Mouse (Mus musculus): Measurements from ENCODE around the gene Prkag3. TPM values are rescaled to one million over a fixed set of nuclear protein-coding genes. Genes with fewer than 3 reads are reported as not detected.

Gene Prkag3
- total RNA-seq, 2 experiments from 2014 or later: 75.0 to 102 TPM

- DNase-seq (ENCODE audit: low spot score): no peak
These were observed 34.9 kb downstream of the Prkag3 start for GRCm38 (mm10) chr1:74713859-74714730.

GRCm38 (mm10) chr1:74713099-74713858 lies 35.7 kb downstream of the Prkag3 start, which contains the start of gene Cyp27a1:
Gene Cyp27a1, plus strand, starts transcription at chr1:74713574.
- DNase-seq (ENCODE audit: low spot score): peak; percentile 90

GRCm38 (mm10) chr1:74712461-74713098 lies 36.4 kb downstream of the Prkag3 start:
- peak; percentile 50 for DNase-seq (ENCODE audit: low spot score)

- no peak for DNase-seq (ENCODE audit: low spot score)
These were observed 37.0 kb downstream of the Prkag3 start for GRCm38 (mm10) chr1:74712046-74712445.

GRCm38 (mm10) chr1:74709566-74709965 lies 39.5 kb downstream of the Prkag3 start:
- DNase-seq (ENCODE audit: low spot score): no peak

GRCm38 (mm10) chr1:74705016-74705415 lies 44.0 kb downstream of the Prkag3 start:
- no peak for DNase-seq (ENCODE audit: low spot score)

- DNase-seq (ENCODE audit: low spot score): no peak
These were observed 44.9 kb downstream of the Prkag3 start for GRCm38 (mm10) chr1:74704156-74704555.

GRCm38 (mm10) chr1:74702142-74702553 lies 46.9 kb downstream of the Prkag3 start:
- DNase-seq (ENCODE audit: low spot score): no peak

GRCm38 (mm10) chr1:74698791-74699190 lies 50.2 kb downstream of the Prkag3 start:
- DNase-seq (ENCODE audit: low spot score): no peak

GRCm38 (mm10) chr1:74698353-74698752 lies 50.7 kb downstream of the Prkag3 start:
- DNase-seq (ENCODE audit: low spot score): no peak

GRCm38 (mm10) chr1:74697416-74697815 lies 51.6 kb downstream of the Prkag3 start:
- DNase-seq (ENCODE audit: low spot score): no peak

GRCm38 (mm10) chr1:74695836-74696235 lies 53.2 kb downstream of the Prkag3 start:
- no peak for DNase-seq (ENCODE audit: low spot score)

GRCm38 (mm10) chr1:74693891-74694583 lies 55.0 kb downstream of the Prkag3 start:
- DNase-seq (ENCODE audit: low spot score): no peak

Other genes with a start within 250 kb of the Prkag3 start
- 10 to 100 TPM; 12.1 to 13.1 TPM for gene Cnot9, start 243.2 kb downstream of the Prkag3 start, total RNA-seq (2021)
- 10 to 100 TPM; 58.2 to 66.9 TPM for gene Plcd4, start 206.3 kb downstream of the Prkag3 start, total RNA-seq (2021)
- gene Usp37, start 204.9 kb downstream of the Prkag3 start, total RNA-seq (2021): 1 to 10 TPM; 7.2 to 7.8 TPM
- gene Zfp142, start 161.0 kb downstream of the Prkag3 start, total RNA-seq (2021): 1 to 10 TPM; 8.7 to 9.7 TPM
- 10 to 100 TPM; 20.6 to 21.6 TPM for gene Bcs1l, start 160.9 kb downstream of the Prkag3 start, total RNA-seq (2021)
- gene Rnf25, start 147.8 kb downstream of the Prkag3 start, total RNA-seq (2021): 10 to 100 TPM; 16.2 to 16.5 TPM
- gene Stk36, start 147.8 kb downstream of the Prkag3 start, total RNA-seq (2021): under 1 TPM; 0.27 to 0.28 TPM
- 10 to 100 TPM in 1 of 2 experiments, 1 to 10 TPM in 1; 9.0 to 11.0 TPM for gene Ttll4, start 87.5 kb downstream of the Prkag3 start, total RNA-seq (2021)
- 10 to 100 TPM; 55.7 to 57.8 TPM for gene Cyp27a1, start 35.6 kb downstream of the Prkag3 start, total RNA-seq (2021)
- under 1 TPM; 0.45 to 0.50 TPM for gene Wnt6, start 22.7 kb upstream of the Prkag3 start, total RNA-seq (2021)
- under 1 TPM; 0.11 to 0.14 TPM for gene Wnt10a, start 42.3 kb upstream of the Prkag3 start, total RNA-seq (2021)
- gene Cdk5r2, start 105.7 kb upstream of the Prkag3 start, total RNA-seq (2021): not detected
- not detected for gene Fev, start 136.2 kb upstream of the Prkag3 start, total RNA-seq (2021)
- not detected for gene Cryba2, start 143.9 kb upstream of the Prkag3 start, total RNA-seq (2021)
- not detected for gene Cfap65, start 186.4 kb upstream of the Prkag3 start, total RNA-seq (2021)
- gene Ihh, start 202.5 kb upstream of the Prkag3 start, total RNA-seq (2021): under 1 TPM; 0.16 to 0.26 TPM

All from gastrocnemius, adult 18-20 months (tissue).